Mouse (Mus musculus) spleen, postnatal 36 days (tissue): ENCODE results near the gene Serpina3a.
A peak's percentile ranks its signal among the peaks of the same experiment; 100 is the strongest.
"Not testable (repeated sequence)": the region's sequence is repeated elsewhere in the genome, so short reads cannot be mapped to it uniquely, and the experiment has no call there.

Experiments used
- DNase-seq, 2 experiments: peaks; one replicate each; pipeline ENCODE4 v3.0.0; 2022; ENCODE audit warnings: low spot score in 2 of 2, mixed read lengths in 1 of 2

The Serpina3a gene

GRCm38 (mm10) chr12:104112333-104112732 is at the start of gene Serpina3a:
Gene Serpina3a (plus strand): TSS chr12:104112724.
- not testable (repeated sequence) for DNase-seq

GRCm38 (mm10) chr12:104064532-104064931 is 48.0 kb upstream of the Serpina3a start:
- no peak for DNase-seq

- no peak for DNase-seq
Measured at GRCm38 (mm10) chr12:104064996-104065395, 47.5 kb upstream of the Serpina3a start.

GRCm38 (mm10) chr12:104066241-104066640 is 46.3 kb upstream of the Serpina3a start:
- peak; percentile 18 to 19 for DNase-seq

- peak in 1 of 2 experiments; percentile 13 for DNase-seq
Measured at GRCm38 (mm10) chr12:104067549-104067948, 45.0 kb upstream of the Serpina3a start.

- DNase-seq = peak; percentile 24 to 29
Measured at GRCm38 (mm10) chr12:104069620-104070019, 42.9 kb upstream of the Serpina3a start.

- no peak for DNase-seq
Measured at GRCm38 (mm10) chr12:104071708-104072107, 40.8 kb upstream of the Serpina3a start.

- no peak for DNase-seq
Measured at GRCm38 (mm10) chr12:104072286-104072685, 40.2 kb upstream of the Serpina3a start.

GRCm38 (mm10) chr12:104090119-104090518 is 22.4 kb upstream of the Serpina3a start:
- DNase-seq = no peak

- no peak for DNase-seq
Measured at GRCm38 (mm10) chr12:104091303-104091702, 21.2 kb upstream of the Serpina3a start.

GRCm38 (mm10) chr12:104100768-104101167 is 11.8 kb upstream of the Serpina3a start, which contains the start of gene Serpina5:
Gene Serpina5 (plus strand): TSS chr12:104101113.
- DNase-seq = no peak

- DNase-seq = no peak
Measured at GRCm38 (mm10) chr12:104105847-104106246, 6.7 kb upstream of the Serpina3a start.

GRCm38 (mm10) chr12:104106919-104107318 is 5.6 kb upstream of the Serpina3a start:
- no peak for DNase-seq

- DNase-seq = no peak
Measured at GRCm38 (mm10) chr12:104108507-104108906, 4.0 kb upstream of the Serpina3a start.

- DNase-seq = no peak
Measured at GRCm38 (mm10) chr12:104114921-104115579, 2.5 kb downstream of the Serpina3a start.

GRCm38 (mm10) chr12:104123097-104123496 is 10.6 kb downstream of the Serpina3a start:
- no peak for DNase-seq

GRCm38 (mm10) chr12:104123996-104124395 is 11.5 kb downstream of the Serpina3a start:
- no peak for DNase-seq

- no peak for DNase-seq
Measured at GRCm38 (mm10) chr12:104125021-104125560, 12.6 kb downstream of the Serpina3a start.

- DNase-seq = no peak
Measured at GRCm38 (mm10) chr12:104127696-104128095, 15.2 kb downstream of the Serpina3a start, which contains the start of gene Serpina3b. Gene Serpina3b (plus strand): TSS chr12:104127996.

GRCm38 (mm10) chr12:104131041-104131440 is 18.5 kb downstream of the Serpina3a start:
- no peak for DNase-seq

- DNase-seq = no peak
Measured at GRCm38 (mm10) chr12:104138216-104138615, 25.7 kb downstream of the Serpina3a start.

- no peak for DNase-seq
Measured at GRCm38 (mm10) chr12:104140543-104141103, 28.1 kb downstream of the Serpina3a start.

GRCm38 (mm10) chr12:104141506-104141905 is 29.0 kb downstream of the Serpina3a start:
- DNase-seq = no peak
